Mouse (Mus musculus): ENCODE results near the gene Cldn20. TPM values are rescaled to one million over a fixed set of nuclear protein-coding genes. Genes with fewer than 3 reads are reported as not detected.

Gene Cldn20
- polyA plus RNA-seq, 1 experiment = not detected

DNA sequence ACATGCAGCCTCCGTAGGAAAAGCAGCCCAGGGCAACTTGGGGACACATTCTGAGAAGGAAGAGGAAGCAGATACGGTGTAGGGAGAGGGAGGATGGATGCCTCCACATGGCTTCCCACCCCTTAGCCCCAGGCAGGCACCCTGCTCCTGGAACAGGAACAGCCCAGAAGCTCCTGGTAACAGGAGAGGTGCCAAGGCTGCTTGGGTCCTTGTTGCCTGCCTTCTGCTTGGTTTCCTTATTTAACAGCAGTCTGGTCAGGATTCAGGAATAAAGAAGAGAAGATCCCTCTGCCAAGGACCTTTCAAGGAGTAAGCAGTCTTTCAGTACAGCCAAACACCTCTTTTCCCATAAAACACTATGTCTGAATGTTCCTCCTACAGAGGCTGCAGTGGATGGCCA lies 36.8 kb upstream of the Cldn20 start:
- 59% methylated on average over 2 of the region's 2 CpGs for WGBS

DNA sequence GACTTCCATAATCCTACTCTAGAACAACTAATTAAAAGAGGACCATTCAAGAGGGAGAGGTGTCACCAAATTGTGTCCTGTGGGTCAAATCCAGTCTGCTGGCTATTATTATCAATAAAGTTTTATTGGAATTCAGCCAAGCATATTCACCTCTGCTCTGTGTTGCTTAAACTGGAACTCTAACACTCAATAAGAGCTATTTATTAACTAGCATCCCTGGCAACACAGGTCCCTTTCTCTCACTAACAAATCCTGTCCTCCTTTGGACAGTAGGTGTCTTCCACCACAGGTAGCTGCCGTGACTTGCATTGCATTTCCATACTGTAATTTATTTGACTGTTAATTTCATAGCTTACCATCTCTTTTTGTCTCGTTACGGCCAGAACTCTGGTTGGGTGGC lies 36.3 kb upstream of the Cldn20 start:
- Histone ChIP-seq H3K4me3 (replicated peaks; ENCODE audit: control insufficient read depth, low read depth, low read length) (no peak overlapping the region), H3K27ac (ENCODE audit: control insufficient read depth, insufficient read depth, low read depth, low read length, poor library complexity) (no peak overlapping the region), H3K4me1 (ENCODE audit: control insufficient read depth, insufficient read depth, low read length) (peaks cover under 1% of the 10 kb centered on the region; the same call in 1 of the 2 replicates)
- TF ChIP-seq CTCF (IDR thresholded peaks at IDR 0.05; ENCODE audit: control insufficient read depth, insufficient read depth, low read length) = no peak
- TF ChIP-seq POLR2A (IDR thresholded peaks at IDR 0.05; ENCODE audit: borderline replicate concordance, control insufficient read depth, low read depth, low read length) = no peak
- WGBS = 89% methylated on average over 3 of the region's 3 CpGs

More for the DNA sequence above, 36.8 kb upstream of the Cldn20 start:
- no peak overlapping the region for H3K27ac ChIP-seq (ENCODE audit: control insufficient read depth, insufficient read depth, low read depth, low read length, poor library complexity)
- H3K4me1 ChIP-seq (ENCODE audit: control insufficient read depth, insufficient read depth, low read length) = peaks cover 2% of the 10 kb centered on the region; the same call in 1 of the 2 replicates
- TF ChIP-seq POLR2A (IDR thresholded peaks at IDR 0.05; ENCODE audit: borderline replicate concordance, control insufficient read depth, low read depth, low read length) (no peak), CTCF (IDR thresholded peaks at IDR 0.05; ENCODE audit: control insufficient read depth, insufficient read depth, low read length) (no peak)
- H3K4me3 ChIP-seq (replicated peaks; ENCODE audit: control insufficient read depth, low read depth, low read length) = no peak overlapping the region

DNA sequence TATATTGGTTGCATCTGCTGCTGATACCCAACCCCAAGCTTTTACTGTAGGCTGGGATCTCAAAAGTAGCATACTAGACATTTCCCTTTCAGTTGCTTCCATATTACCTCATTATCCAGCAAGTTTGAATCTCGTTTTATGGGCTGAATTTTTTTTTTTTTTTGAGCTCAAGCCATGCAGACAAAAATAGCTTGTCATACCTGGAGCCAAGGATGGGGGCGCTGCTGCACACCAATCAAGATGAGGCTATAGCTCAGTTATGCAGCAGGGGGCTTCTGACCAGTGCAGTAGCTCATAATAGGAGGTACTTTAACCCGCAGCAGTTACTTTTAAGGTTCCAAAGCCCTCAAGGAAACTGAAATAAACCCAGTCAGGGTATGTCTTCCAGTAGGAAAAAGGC lies 34.3 kb upstream of the Cldn20 start:
- 28% methylated on average over 3 of the region's 3 CpGs for WGBS

DNA sequence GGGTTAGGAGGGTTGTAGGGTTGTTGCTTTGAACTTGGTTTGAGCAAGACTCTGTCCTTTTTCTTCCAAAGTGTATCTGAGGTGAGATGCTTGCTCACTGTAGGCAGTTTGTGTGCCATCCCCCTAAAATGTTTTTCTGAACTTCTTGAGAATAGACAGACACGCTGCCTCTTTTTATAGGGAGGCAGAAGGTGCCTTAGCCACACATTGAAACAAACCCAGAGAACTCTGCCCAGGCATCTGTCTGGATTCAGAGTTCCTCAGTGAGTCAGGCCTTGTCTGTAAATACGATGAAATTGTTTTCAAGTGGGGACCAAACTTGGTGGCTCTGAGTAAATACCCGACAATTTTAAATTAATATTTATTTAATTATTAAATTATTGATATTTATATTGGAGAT lies 33.8 kb upstream of the Cldn20 start:
- no peaks in the 10 kb centered on the region for H3K4me1 ChIP-seq (ENCODE audit: control insufficient read depth, insufficient read depth, low read length)
- WGBS = 88% methylated on average over 3 of the region's 3 CpGs
- TF ChIP-seq POLR2A (IDR thresholded peaks at IDR 0.05; ENCODE audit: borderline replicate concordance, control insufficient read depth, low read depth, low read length) = no peak
- TF ChIP-seq CTCF (IDR thresholded peaks at IDR 0.05; ENCODE audit: control insufficient read depth, insufficient read depth, low read length) = no peak

More for the DNA sequence above, 34.3 kb upstream of the Cldn20 start:
- Histone ChIP-seq H3K4me1 (ENCODE audit: control insufficient read depth, insufficient read depth, low read length) (no peaks in the 10 kb centered on the region), H3K4me3 (replicated peaks; ENCODE audit: control insufficient read depth, low read depth, low read length) (no peak overlapping the region), H3K27ac (ENCODE audit: control insufficient read depth, insufficient read depth, low read depth, low read length, poor library complexity) (no peak overlapping the region)
- TF ChIP-seq CTCF (IDR thresholded peaks at IDR 0.05; ENCODE audit: control insufficient read depth, insufficient read depth, low read length) (peak; percentile 40; the same call in 1 of the 2 replicates), POLR2A (IDR thresholded peaks at IDR 0.05; ENCODE audit: borderline replicate concordance, control insufficient read depth, low read depth, low read length) (no peak)

DNA sequence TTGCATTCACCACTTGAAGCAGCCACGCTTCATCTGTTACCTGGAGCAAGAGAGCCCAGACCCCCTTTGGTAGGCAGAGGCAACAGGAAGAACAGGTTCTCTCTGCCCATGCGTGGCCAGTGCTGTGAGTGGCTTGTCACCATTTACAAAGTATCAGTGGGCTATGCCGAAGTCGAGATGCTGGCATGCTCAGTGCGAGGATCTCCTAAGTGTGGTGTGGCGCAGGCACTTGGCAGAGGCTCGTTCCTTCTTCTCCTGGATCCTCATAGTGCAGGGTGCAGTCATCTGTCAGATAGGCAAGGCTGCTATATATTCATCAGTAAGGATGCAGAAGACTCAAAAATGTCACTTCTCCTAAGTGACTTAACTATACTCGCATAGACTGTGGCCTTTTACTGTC lies 32.9 kb upstream of the Cldn20 start:
- no peak overlapping the region for H3K4me3 ChIP-seq (replicated peaks; ENCODE audit: control insufficient read depth, low read depth, low read length)
- no peak for TF ChIP-seq CTCF (IDR thresholded peaks at IDR 0.05; ENCODE audit: control insufficient read depth, insufficient read depth, low read length)
- no peak for TF ChIP-seq POLR2A (IDR thresholded peaks at IDR 0.05; ENCODE audit: borderline replicate concordance, control insufficient read depth, low read depth, low read length)
- 85% methylated on average over 8 of the region's 8 CpGs for WGBS
- H3K4me1 ChIP-seq (ENCODE audit: control insufficient read depth, insufficient read depth, low read length) = no peaks in the 10 kb centered on the region
- no peak overlapping the region for H3K27ac ChIP-seq (ENCODE audit: control insufficient read depth, insufficient read depth, low read depth, low read length, poor library complexity)

More for the DNA sequence above, 33.8 kb upstream of the Cldn20 start:
- no peak overlapping the region for H3K4me3 ChIP-seq (replicated peaks; ENCODE audit: control insufficient read depth, low read depth, low read length)
- no peak overlapping the region for H3K27ac ChIP-seq (ENCODE audit: control insufficient read depth, insufficient read depth, low read depth, low read length, poor library complexity)

DNA sequence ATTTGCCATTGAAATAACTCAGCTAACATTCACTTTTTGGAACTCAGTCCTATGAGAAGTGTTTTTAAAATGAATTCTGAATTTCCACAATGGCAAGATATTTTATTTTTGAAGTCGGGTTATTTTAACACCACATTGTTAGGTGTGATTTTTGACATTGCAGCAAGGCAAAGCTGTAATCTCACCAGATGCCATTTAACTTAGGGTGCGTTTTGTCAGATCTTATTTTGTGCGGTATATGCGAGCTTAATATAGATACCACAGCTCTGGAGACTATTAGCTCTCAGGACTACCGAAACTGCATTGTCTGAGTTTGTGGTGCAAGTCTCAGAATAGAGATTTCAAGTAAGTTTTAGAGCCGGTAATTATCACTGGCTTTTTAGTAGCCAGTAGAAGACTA lies 32.3 kb upstream of the Cldn20 start:
- no peak overlapping the region for H3K27ac ChIP-seq (ENCODE audit: control insufficient read depth, insufficient read depth, low read depth, low read length, poor library complexity)
- no peak overlapping the region for H3K4me3 ChIP-seq (replicated peaks; ENCODE audit: control insufficient read depth, low read depth, low read length)
- no peak for TF ChIP-seq POLR2A (IDR thresholded peaks at IDR 0.05; ENCODE audit: borderline replicate concordance, control insufficient read depth, low read depth, low read length)
- 88% methylated on average over 6 of the region's 6 CpGs for WGBS
- H3K4me1 ChIP-seq (ENCODE audit: control insufficient read depth, insufficient read depth, low read length) = no peaks in the 10 kb centered on the region

DNA sequence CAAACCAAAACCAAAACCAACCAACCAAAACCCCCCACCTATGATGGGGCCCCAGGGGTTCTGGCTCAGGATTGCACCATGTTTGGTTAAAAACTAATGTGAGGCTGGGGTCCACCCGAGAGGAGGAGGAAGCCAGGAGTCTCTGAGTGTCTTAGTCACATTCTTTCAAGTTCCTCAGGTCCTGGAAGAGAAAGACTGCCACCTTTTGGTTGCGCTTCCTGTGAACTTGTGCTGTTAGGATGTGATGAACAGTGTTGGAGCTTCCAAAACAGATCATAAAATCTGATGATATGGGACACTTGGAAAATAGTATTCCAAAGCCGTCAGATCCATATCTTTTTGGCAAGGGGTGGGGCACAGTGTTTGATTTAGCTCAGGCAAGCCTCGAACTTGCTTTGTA lies 31.4 kb upstream of the Cldn20 start:
- Histone ChIP-seq H3K4me3 (replicated peaks; ENCODE audit: control insufficient read depth, low read depth, low read length) (no peak overlapping the region), H3K27ac (ENCODE audit: control insufficient read depth, insufficient read depth, low read depth, low read length, poor library complexity) (no peak overlapping the region), H3K4me1 (ENCODE audit: control insufficient read depth, insufficient read depth, low read length) (no peaks in the 10 kb centered on the region)
- 71% methylated on average over 4 of the region's 4 CpGs for WGBS
- no peak for TF ChIP-seq POLR2A (IDR thresholded peaks at IDR 0.05; ENCODE audit: borderline replicate concordance, control insufficient read depth, low read depth, low read length)
- TF ChIP-seq CTCF (IDR thresholded peaks at IDR 0.05; ENCODE audit: control insufficient read depth, insufficient read depth, low read length) = no peak

DNA sequence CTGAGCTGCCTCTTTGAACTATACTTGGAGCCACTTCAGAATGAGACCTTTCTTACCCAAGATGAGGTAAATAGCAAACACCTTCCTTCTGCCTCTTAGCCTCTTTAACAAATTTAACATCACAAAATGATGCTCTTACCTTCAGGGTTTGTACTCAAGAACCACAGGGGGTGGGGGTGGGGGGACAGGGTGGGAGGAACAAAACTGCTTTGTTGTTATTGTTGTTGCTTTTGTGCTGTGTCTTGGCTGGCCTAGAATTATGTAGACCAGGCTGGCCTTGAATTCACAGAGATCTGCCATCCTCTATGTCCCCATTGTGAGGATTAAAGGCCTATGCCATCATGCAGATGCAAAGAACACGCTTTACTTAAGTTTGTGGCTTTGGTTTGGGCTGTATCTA lies 26.6 kb upstream of the Cldn20 start:
- TF ChIP-seq CTCF (IDR thresholded peaks at IDR 0.05; ENCODE audit: control insufficient read depth, insufficient read depth, low read length) (no peak), POLR2A (IDR thresholded peaks at IDR 0.05; ENCODE audit: borderline replicate concordance, control insufficient read depth, low read depth, low read length) (no peak)
- 70% methylated on average over 1 of the region's 1 CpGs for WGBS
- H3K4me3 ChIP-seq (replicated peaks; ENCODE audit: control insufficient read depth, low read depth, low read length) = no peak overlapping the region
- no peak overlapping the region for H3K27ac ChIP-seq (ENCODE audit: control insufficient read depth, insufficient read depth, low read depth, low read length, poor library complexity)
- H3K4me1 ChIP-seq (ENCODE audit: control insufficient read depth, insufficient read depth, low read length) = no peaks in the 10 kb centered on the region

DNA sequence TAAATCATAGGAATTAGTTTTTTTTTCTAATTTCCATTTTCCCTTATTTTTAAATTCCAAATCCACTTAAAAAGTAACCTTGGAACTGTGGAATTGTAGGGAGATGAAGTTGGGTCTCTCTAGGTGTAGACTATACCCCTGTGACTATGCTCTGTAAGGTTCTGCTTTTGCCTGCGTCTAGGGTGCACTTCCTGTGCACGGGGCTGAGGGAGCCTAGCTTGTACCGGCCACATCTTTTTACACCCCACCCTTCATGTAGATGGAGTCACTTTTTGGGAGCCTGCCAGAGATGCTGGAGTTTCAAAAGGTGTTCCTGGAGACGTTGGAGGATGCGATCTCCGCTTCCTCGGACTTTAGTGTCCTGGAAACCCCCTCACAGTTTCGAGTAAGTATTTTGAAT lies 25.8 kb upstream of the Cldn20 start:
- 34% methylated on average over 8 of the region's 8 CpGs for WGBS
- TF ChIP-seq POLR2A (IDR thresholded peaks at IDR 0.05; ENCODE audit: borderline replicate concordance, control insufficient read depth, low read depth, low read length) = no peak
- no peak for TF ChIP-seq CTCF (IDR thresholded peaks at IDR 0.05; ENCODE audit: control insufficient read depth, insufficient read depth, low read length)
- no peak overlapping the region for H3K4me3 ChIP-seq (replicated peaks; ENCODE audit: control insufficient read depth, low read depth, low read length)
- no peaks in the 10 kb centered on the region for H3K4me1 ChIP-seq (ENCODE audit: control insufficient read depth, insufficient read depth, low read length)
- no peak overlapping the region for H3K27ac ChIP-seq (ENCODE audit: control insufficient read depth, insufficient read depth, low read depth, low read length, poor library complexity)

Data from bone marrow, adult 2 months (tissue).